Mouse (Mus musculus): ENCODE data around the gene Gm17651.

- TF ChIP-seq CTCF (conservative IDR thresholded peaks at IDR 0.05; ENCODE audit: insufficient read depth, insufficient read length, low read depth, low read length): no peak
- no peak for TF ChIP-seq POLR2A (IDR thresholded peaks at IDR 0.05; ENCODE audit: low read depth, low read length)
Observed at GRCm38 (mm10) chr3:97642001-97642400, 32.5 kb downstream of the Gm17651 start.

Measured in kidney, adult 2 months (tissue).